Mouse (Mus musculus) myocyte (in vitro differentiated cells): ENCODE measurements around the gene Arhgap19.

Experiments used
- CEBPB ChIP-seq: IDR thresholded peaks from 2 replicates; pipeline ENCODE4 v1.6.1; 2011; ENCODE audit warnings: mild to moderate bottlenecking, moderate library complexity; ENCODE audit not compliant: poor library complexity, insufficient read depth, severe bottlenecking
- E2F4 ChIP-seq: IDR thresholded peaks from one replicate; pipeline ENCODE4 v1.6.1; 2011; ENCODE audit warnings: mild to moderate bottlenecking, control low read depth, moderate library complexity; ENCODE audit not compliant: insufficient read depth
- MAX ChIP-seq: IDR thresholded peaks from one replicate; pipeline ENCODE4 v1.6.1; 2011; ENCODE audit warnings: low read depth, mild to moderate bottlenecking, control low read depth
- MYOD1 ChIP-seq, 3 experiments: IDR thresholded peaks; one replicate each; pipeline ENCODE4 v1.6.1; 2011; ENCODE audit warnings: control low read depth in 2 of 3, low read depth in 2 of 3, mild to moderate bottlenecking in 2 of 3, moderate library complexity in 1 of 3; ENCODE audit not compliant: insufficient read length in 2 of 3, control insufficient read depth in 1 of 3
- MYOG ChIP-seq, 3 experiments: IDR thresholded peaks; one replicate each; pipeline ENCODE4 v1.6.1; 2011; ENCODE audit warnings: control low read depth in 2 of 3, low read depth in 2 of 3, mild to moderate bottlenecking in 2 of 3; ENCODE audit not compliant: insufficient read length in 2 of 3, control insufficient read depth in 1 of 3, insufficient read depth in 1 of 3
- POLR2A ChIP-seq: IDR thresholded peaks from one replicate; pipeline ENCODE4 v1.6.1; 2011; ENCODE audit warnings: low read depth, mild to moderate bottlenecking, control low read depth, moderate library complexity; ENCODE audit not compliant: insufficient read length
- POLR2AphosphoS2 ChIP-seq: IDR thresholded peaks from one replicate; pipeline ENCODE4 v1.6.1; 2011; ENCODE audit warnings: low read depth, control low read depth; ENCODE audit not compliant: insufficient read length
- REST ChIP-seq: IDR thresholded peaks from one replicate; pipeline ENCODE4 v1.6.1; 2011; ENCODE audit warnings: mild to moderate bottlenecking, control low read depth, moderate library complexity; ENCODE audit not compliant: insufficient read depth, insufficient read length
- TCF12 ChIP-seq: IDR thresholded peaks from one replicate; pipeline ENCODE4 v1.6.1; 2011; ENCODE audit warnings: mild to moderate bottlenecking, control low read depth; ENCODE audit not compliant: poor library complexity, insufficient read depth, severe bottlenecking
- TCF3 ChIP-seq: IDR thresholded peaks from one replicate; pipeline ENCODE4 v1.6.1; 2011; ENCODE audit warnings: low read depth, control low read depth; ENCODE audit not compliant: insufficient read length
- USF1 ChIP-seq: IDR thresholded peaks from one replicate; pipeline ENCODE4 v1.6.1; 2011; ENCODE audit warnings: low read depth, mild to moderate bottlenecking, control low read depth, moderate library complexity

DNA sequence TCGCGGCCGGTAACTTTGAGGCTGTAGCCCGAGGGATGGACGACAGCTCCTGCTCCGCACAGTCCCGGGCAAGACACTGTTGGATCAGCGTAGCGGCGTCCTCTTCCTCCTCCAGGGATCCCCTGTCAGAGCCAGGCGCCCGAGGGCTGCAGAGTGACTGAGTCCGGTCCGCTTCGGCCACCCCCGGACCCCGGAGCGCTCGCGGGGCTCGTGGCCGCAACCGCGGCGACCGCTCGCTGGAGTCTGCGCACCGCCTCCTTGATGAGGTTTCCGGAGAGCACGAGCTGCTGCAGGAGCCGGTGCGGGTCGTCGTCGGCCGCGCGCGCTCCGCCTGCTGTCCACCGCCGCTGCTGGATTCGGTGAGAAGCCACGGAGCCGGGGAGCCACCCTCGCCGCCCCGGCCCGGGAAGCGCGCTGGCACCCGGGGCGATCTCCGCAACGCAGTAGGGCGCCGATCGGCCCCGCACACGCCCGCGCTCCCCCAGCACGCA lies 45.3 kb upstream of the Arhgap19 start:
- TF ChIP-seq MYOG (IDR thresholded peaks at IDR 0.05; ENCODE audit: control insufficient read depth in 1 of 3, insufficient read depth in 1 of 3, insufficient read length in 2 of 3, low read depth in 2 of 3) = peak in 1 of 3 experiments; percentile 3
- TF ChIP-seq E2F4 = no peak
- TF ChIP-seq POLR2A = no peak
- no peak for TF ChIP-seq USF1
- TF ChIP-seq TCF3 = no peak
- TF ChIP-seq CEBPB = no peak
- TF ChIP-seq MAX = no peak
- no peak for TF ChIP-seq POLR2AphosphoS2
- TF ChIP-seq MYOD1 (IDR thresholded peaks at IDR 0.05; ENCODE audit: control insufficient read depth in 1 of 3, insufficient read length in 2 of 3, low read depth in 2 of 3) = peak in 1 of 3 experiments; percentile 13
- no peak for TF ChIP-seq TCF12
- TF ChIP-seq REST = no peak
